Comparison of ENCODE assay signal across 9 mouse cellular contexts in the genomic region with DNA sequence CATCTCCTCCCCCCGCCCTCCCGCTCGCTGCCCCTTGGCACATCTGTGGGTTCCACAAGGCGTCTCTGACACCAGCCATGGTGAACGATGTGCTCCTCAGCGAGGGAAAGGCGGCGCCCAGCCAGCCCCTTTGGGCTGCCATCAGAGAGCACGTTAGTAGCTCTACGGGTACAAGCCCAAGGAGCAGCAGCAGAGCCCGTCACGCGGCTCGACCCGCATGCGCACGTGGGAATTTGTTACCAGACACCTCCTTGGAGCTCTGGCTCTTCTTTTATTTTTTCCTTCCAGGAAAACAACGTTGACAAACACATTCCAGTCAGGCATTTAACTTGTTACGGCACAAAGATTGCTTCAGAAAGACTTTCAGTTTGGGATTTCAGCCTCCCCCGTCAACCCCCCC. TPM values are rescaled to one million over a fixed set of nuclear protein-coding genes. Genes with fewer than 3 reads are reported as not detected.
A peak's percentile ranks its signal among the peaks of the same experiment; 100 is the strongest.
DNase-seq lines count a peak whose midpoint lies in the region; TF ChIP-seq lines count a peak whose summit lies in the region.
"Had no signal": no experiment of that assay in that cellular context is flagged by ENCODE, and none has a peak within 500 bp of the region (broad histone marks: within the 10 kb centered on the region; RNA-seq: fewer than 3 reads in every experiment).

No protein-coding gene starts in this region.

- no peak overlapping the region for H3K27ac ChIP-seq in testis, adult 2 months (ENCODE audit: control insufficient read depth, insufficient read depth, low read depth, low read length)
- H3K27ac ChIP-seq: hindbrain, embryonic 13.5 days had no signal

- no peak for TF ChIP-seq POLR2A in testis, adult 2 months (IDR thresholded peaks at IDR 0.05; ENCODE audit: control insufficient read depth, low read depth, low read length)

- peak overlapping the region; percentile 5; the same call in 1 of the 2 replicates for H3K4me3 ChIP-seq in testis, adult 2 months (ENCODE audit: control insufficient read depth, low read depth, low read length)
- H3K4me3 ChIP-seq: hindbrain, embryonic 13.5 days had no signal

- H3K27me3 ChIP-seq in testis, adult 2 months (ENCODE audit: control insufficient read depth, insufficient read depth, low read length), result no peaks in the 10 kb centered on the region
- H3K27me3 ChIP-seq: hindbrain, embryonic 13.5 days had no signal

- no peak for TF ChIP-seq CTCF in testis, adult 2 months (IDR thresholded peaks at IDR 0.05; ENCODE audit: control insufficient read depth, insufficient read depth, insufficient replicate concordance, low read depth, low read length)

- peaks cover 6% of the 10 kb centered on the region for H3K4me1 ChIP-seq in testis, adult 2 months (ENCODE audit: control insufficient read depth, insufficient read depth, low read length)

- peak; percentile 57 to 74 for DNase-seq in adrenal gland, adult (ENCODE audit: inconsistent age in 2 of 2, low spot score in 1 of 2)
- DNase-seq in adrenal gland, postnatal 4 days (ENCODE audit: low spot score in 2 of 2), result no peak
- peak; percentile 58 for DNase-seq in ovary, adult 18-20 months (ENCODE audit: low spot score)
- DNase-seq in ovary, postnatal 10 days (ENCODE audit: low spot score), result no peak
- peak; percentile 59 for DNase-seq in kidney, postnatal 14 days
- DNase-seq in frontal cortex, adult 2 months (ENCODE audit: extremely low spot score in 1 of 2, low spot score in 1 of 2), result no peak
- no peak for DNase-seq in thymus, postnatal 0 days (ENCODE audit: low spot score)

- no peaks in the 10 kb centered on the region for H3K36me3 ChIP-seq in testis, adult 2 months (ENCODE audit: control insufficient read depth, insufficient read depth, low read length)
- H3K36me3 ChIP-seq: hindbrain, embryonic 13.5 days had no signal

RNA-seq across cellular contexts. Expression of gene Zcchc14, which starts 23.0 kb away (rescaled TPM):
- 10 to 100 TPM; 60.9 to 65.2 TPM for total RNA-seq in adrenal gland, postnatal 4 days (2021)
- 10.9 and 11.0 TPM in 2 replicates for polyA plus RNA-seq in testis, adult 2 months (2012; rRNA removed)
- polyA plus RNA-seq in frontal cortex, adult 2 months (2012; rRNA removed), result 51.8 and 59.3 TPM in 2 replicates
- polyA plus RNA-seq in thymus, postnatal 0 days (2015; fragmentation: Nextera tagmentation; extraction: Ambion mirVana), result 1.5 and 1.8 TPM in 2 replicates

RNA-seq across cellular contexts. Expression of gene Jph3, which starts 53.7 kb away (rescaled TPM):
- 1 to 10 TPM; 5.0 to 5.8 TPM for total RNA-seq in adrenal gland, postnatal 4 days (2021)
- polyA plus RNA-seq in testis, adult 2 months (2012; rRNA removed), result 3.1 and 3.3 TPM in 2 replicates
- polyA plus RNA-seq in frontal cortex, adult 2 months (2012; rRNA removed), result 138 and 159 TPM in 2 replicates
- 0.04 TPM in 1 of 2 replicates, not detected in the other for polyA plus RNA-seq in thymus, postnatal 0 days (2015; fragmentation: Nextera tagmentation; extraction: Ambion mirVana)

Comparison
In these comparisons a context has a peak if more than half of its experiments do, and no peak if none do; other contexts are left out.
1. DNase-seq: peak in adrenal gland, adult (2 of 2), ovary, adult 18-20 months (single experiment) and kidney, postnatal 14 days (single experiment); none in adrenal gland, postnatal 4 days (0 of 2), ovary, postnatal 10 days (single experiment), frontal cortex, adult 2 months (0 of 2) and thymus, postnatal 0 days (single experiment).
2. RNA of gene Jph3, which starts 53.7 kb away (polyA plus RNA-seq): 138 to 159 TPM in frontal cortex, adult 2 months; 3.1 to 3.3 TPM in testis, adult 2 months and 0.04 TPM in thymus, postnatal 0 days; every median in the first group is over 10 times any median in the second.